Mouse (Mus musculus): ENCODE results near the gene Gm11562.

- TF ChIP-seq CTCF (IDR thresholded peaks at IDR 0.05; ENCODE audit: borderline replicate concordance, extremely low read depth, insufficient read depth, insufficient read length), result no peak
- TF ChIP-seq POLR2A (IDR thresholded peaks at IDR 0.05; ENCODE audit: borderline replicate concordance, extremely low read depth, insufficient read depth, insufficient read length, poor library complexity, severe bottlenecking), result no peak
These were observed 7.9 kb upstream of the Gm11562 start, which contains the start of gene Krtap4-1 for GRCm38 (mm10) chr11:99628138-99628537.

Data from brain, embryonic 14.5 days (tissue).